Mouse (Mus musculus) heart, embryonic 14.5 days (tissue): ENCODE measurements around the gene Rwdd2a. TPM values are rescaled to one million over a fixed set of nuclear protein-coding genes. Genes with fewer than 3 reads are reported as not detected.

Experiments used
- ATAC-seq: fragments of 200-750 bp; cut with Nextera tagmentation; 2 replicates; pipeline ENCODE4 v1.8.0; 2017; ENCODE audit warnings: low read depth, moderate TSS enrichment; ENCODE audit not compliant: insufficient number of reproducible peaks, insufficient read depth, low FRiP score
- H3K27ac ChIP-seq, 2 experiments: fragments of 200-500 bp in 1 of 2; fragments of 300-500 bp in 1 of 2; sonication (generic) in 1 of 2; replicated peaks in 1 of 2; 2 replicates each; pipeline ENCODE4 v1.5.1; 2012 to 2014; ENCODE audit warnings: low read depth in 2 of 2, low read length in 2 of 2, control low read depth in 1 of 2, mild to moderate bottlenecking in 1 of 2, mixed read lengths in 1 of 2; ENCODE audit not compliant: control insufficient read depth in 1 of 2, insufficient read depth in 1 of 2
- H3K27me3 ChIP-seq: fragments of 300-500 bp; sonication (generic); 2 replicates; pipeline ENCODE4 v1.6.1; 2014; ENCODE audit warnings: mild to moderate bottlenecking, low read length, control low read depth; ENCODE audit not compliant: control insufficient read depth, insufficient read depth
- H3K36me3 ChIP-seq: fragments of 300-500 bp; sonication (generic); 2 replicates; pipeline ENCODE4 v1.6.1; 2014; ENCODE audit warnings: mild to moderate bottlenecking, control low read depth, low read length, mixed read lengths; ENCODE audit not compliant: control insufficient read depth, insufficient read depth
- H3K4me1 ChIP-seq, 2 experiments: fragments of 200-500 bp in 1 of 2; fragments of 300-500 bp in 1 of 2; sonication (generic) in 1 of 2; 2 replicates each; pipeline ENCODE4 v1.6.1; 2012 to 2014; ENCODE audit warnings: low read length in 2 of 2, control low read depth in 1 of 2, mixed read lengths in 1 of 2; ENCODE audit not compliant: control insufficient read depth in 2 of 2, insufficient read depth in 2 of 2
- H3K4me2 ChIP-seq: fragments of 300-500 bp; sonication (generic); 2 replicates; pipeline ENCODE4 v1.6.1; 2014; ENCODE audit warnings: mild to moderate bottlenecking, low read length
- H3K4me3 ChIP-seq, 2 experiments: fragments of 200-500 bp in 1 of 2; fragments of 300-500 bp in 1 of 2; sonication (generic) in 1 of 2; 2 replicates each; pipeline ENCODE4 v1.5.1; 2012 to 2014; ENCODE audit warnings: low read length in 2 of 2, mild to moderate bottlenecking in 2 of 2, control low read depth in 1 of 2, low read depth in 1 of 2, moderate library complexity in 1 of 2; ENCODE audit not compliant: control insufficient read depth in 1 of 2, insufficient read depth in 1 of 2
- H3K9ac ChIP-seq: fragments of 300-500 bp; sonication (generic); 2 replicates; pipeline ENCODE4 v1.6.1; 2014; ENCODE audit warnings: mild to moderate bottlenecking, low read length
- H3K9me3 ChIP-seq: fragments of 300-500 bp; sonication (generic); 2 replicates; pipeline ENCODE4 v1.6.1; 2016; ENCODE audit warnings: low read length, control low read depth; ENCODE audit not compliant: control insufficient read depth
- WGBS: fragments of 180-500 bp; shearing (Covaris S2); extraction: QIAGEN DNeasy Blood & Tissue Kit; methylation state at CpG from one replicate; pipeline ENCODE4 v1.1.7; 2014; 5-methylcytosine and 5-hydroxymethylcytosine counted together
- polyA plus RNA-seq: library from polyadenylated mRNA; unstranded; fragments of >200 nt; fragmentation: Nextera tagmentation; extraction: Ambion mirVana; gene quantifications from 2 replicates; pipeline ENCODE4 v1.2.1, GENCODE M21; 2014

Gene Rwdd2a
- polyA plus RNA-seq = 4.2 and 4.8 TPM in 2 replicates

- Histone ChIP-seq H3K27ac (peak within 1 kb of the TSS; percentile 58 to 76; a peak in 3 of 4 replicates), H3K36me3 (peaks cover 28% of the 10 kb centered on the region), H3K9ac (peak within 1 kb of the TSS; percentile 85), H3K4me2 (peak within 1 kb of the TSS; percentile 99), H3K4me3 (peak within 1 kb of the TSS; percentile 86 to 87), H3K27me3 (no peaks in the 10 kb centered on the region), H3K4me1 (peaks cover 8 to 12% of the 10 kb centered on the region in 2 experiments), H3K9me3 (no peaks in the 10 kb centered on the region)
- ATAC-seq = peak; percentile 97
- under 1% methylated on average over 59 of the region's 59 CpGs for WGBS
Measured at GRCm38 (mm10) chr9:86571540-86572135, at the start of gene Rwdd2a, which contains the start of gene Pgm3. Gene Rwdd2a, plus strand, starts transcription at chr9:86571991. Gene Pgm3, minus strand, starts transcription at chr9:86571842.

- no peak overlapping the region for H3K4me2 ChIP-seq
- ATAC-seq = no peak
Measured at GRCm38 (mm10) chr9:86522335-86522734, 49.5 kb upstream of the Rwdd2a start.

GRCm38 (mm10) chr9:86525600-86525999, 46.2 kb upstream of the Rwdd2a start:
- no peak overlapping the region for H3K27ac ChIP-seq
- no peaks in the 10 kb centered on the region for H3K9me3 ChIP-seq
- H3K36me3 ChIP-seq = peaks cover 51% of the 10 kb centered on the region
- no peak overlapping the region for H3K4me3 ChIP-seq
- H3K4me1 ChIP-seq = no peaks in the 10 kb centered on the region
- H3K27me3 ChIP-seq = no peaks in the 10 kb centered on the region
- H3K9ac ChIP-seq = no peak overlapping the region
- no peak overlapping the region for H3K4me2 ChIP-seq
- 17% methylated on average over 2 of the region's 2 CpGs for WGBS
- ATAC-seq = no peak

More at GRCm38 (mm10) chr9:86522335-86522734, 49.5 kb upstream of the Rwdd2a start:
- no peak overlapping the region for H3K4me3 ChIP-seq
- H3K36me3 ChIP-seq = peaks cover 53% of the 10 kb centered on the region
- H3K9ac ChIP-seq = no peak overlapping the region
- H3K27ac ChIP-seq = no peak overlapping the region
- no peaks in the 10 kb centered on the region for H3K9me3 ChIP-seq
- H3K27me3 ChIP-seq = no peaks in the 10 kb centered on the region
- no peaks in the 10 kb centered on the region for H3K4me1 ChIP-seq

GRCm38 (mm10) chr9:86534071-86534470, 37.7 kb upstream of the Rwdd2a start:
- Histone ChIP-seq H3K9me3 (no peaks in the 10 kb centered on the region), H3K36me3 (peaks cover 40% of the 10 kb centered on the region), H3K4me2 (no peak overlapping the region), H3K4me1 (no peaks in the 10 kb centered on the region), H3K27me3 (no peaks in the 10 kb centered on the region), H3K9ac (no peak overlapping the region), H3K27ac (no peak overlapping the region), H3K4me3 (no peak overlapping the region)
- ATAC-seq = no peak
- WGBS = 84% methylated on average over 5 of the region's 5 CpGs

- no peak for ATAC-seq
- Histone ChIP-seq H3K36me3 (peaks cover 61% of the 10 kb centered on the region), H3K4me1 (no peaks in the 10 kb centered on the region), H3K9ac (no peak overlapping the region), H3K27ac (no peak overlapping the region), H3K4me2 (no peak overlapping the region), H3K9me3 (no peaks in the 10 kb centered on the region), H3K4me3 (no peak overlapping the region), H3K27me3 (no peaks in the 10 kb centered on the region)
- 91% methylated on average over 3 of the region's 3 CpGs for WGBS
Measured at GRCm38 (mm10) chr9:86543451-86543850, 28.3 kb upstream of the Rwdd2a start.

GRCm38 (mm10) chr9:86544559-86544958, 27.2 kb upstream of the Rwdd2a start:
- 78% methylated on average over 1 of the region's 1 CpGs for WGBS
- peaks cover 71% of the 10 kb centered on the region for H3K36me3 ChIP-seq
- H3K4me1 ChIP-seq = no peaks in the 10 kb centered on the region

GRCm38 (mm10) chr9:86549637-86550162, 22.1 kb upstream of the Rwdd2a start:
- H3K9ac ChIP-seq = no peak overlapping the region
- H3K27ac ChIP-seq = no peak overlapping the region
- peaks cover 86% of the 10 kb centered on the region for H3K36me3 ChIP-seq
- H3K4me2 ChIP-seq = no peak overlapping the region
- H3K4me1 ChIP-seq = no peaks in the 10 kb centered on the region
- no peaks in the 10 kb centered on the region for H3K9me3 ChIP-seq
- H3K4me3 ChIP-seq = no peak overlapping the region
- no peak for ATAC-seq
- 73% methylated on average over 5 of the region's 5 CpGs for WGBS
- H3K27me3 ChIP-seq = no peaks in the 10 kb centered on the region

More at GRCm38 (mm10) chr9:86544559-86544958, 27.2 kb upstream of the Rwdd2a start:
- H3K9me3 ChIP-seq = no peaks in the 10 kb centered on the region
- H3K9ac ChIP-seq = no peak overlapping the region
- H3K27me3 ChIP-seq = no peaks in the 10 kb centered on the region
- H3K27ac ChIP-seq = no peak overlapping the region
- no peak overlapping the region for H3K4me3 ChIP-seq
- no peak overlapping the region for H3K4me2 ChIP-seq
- ATAC-seq = no peak

GRCm38 (mm10) chr9:86550717-86551116, 21.1 kb upstream of the Rwdd2a start:
- WGBS = 88% methylated on average over 3 of the region's 3 CpGs
- no peak overlapping the region for H3K27ac ChIP-seq
- H3K9ac ChIP-seq = no peak overlapping the region
- H3K4me2 ChIP-seq = no peak overlapping the region
- no peak overlapping the region for H3K4me3 ChIP-seq
- peaks cover 86% of the 10 kb centered on the region for H3K36me3 ChIP-seq
- no peak for ATAC-seq
- H3K9me3 ChIP-seq = no peaks in the 10 kb centered on the region
- H3K27me3 ChIP-seq = no peaks in the 10 kb centered on the region
- H3K4me1 ChIP-seq = no peaks in the 10 kb centered on the region
